Mouse (Mus musculus) lung, postnatal 0 days (tissue): ENCODE measurements around the gene Sh3rf1.

Experiments
- CTCF ChIP-seq: IDR thresholded peaks from 2 replicates; pipeline ENCODE4 v1.5.1; 2016; ENCODE audit warnings: antibody characterized with exemption, mild to moderate bottlenecking
- EP300 ChIP-seq: IDR thresholded peaks from 2 replicates; pipeline ENCODE4 v1.6.1; 2016; ENCODE audit warnings: antibody characterized with exemption, mild to moderate bottlenecking, control low read depth

- TF ChIP-seq CTCF (no peak), EP300 (no peak)
These were observed 23.3 kb upstream of the Sh3rf1 start for GRCm38 (mm10) chr8:61200254-61200887.
